Mouse (Mus musculus) spleen, adult 2 months (tissue): ENCODE measurements at regions not wholly inside any gene's neighbourhood (a gene's known extent, or its start where the extent isn't known, plus 50 kb on each side); places are given as distances from the start of the nearest gene placed in this dataset.

Source experiments
- CTCF ChIP-seq: fragments of 200-500 bp; IDR thresholded peaks from 2 replicates; pipeline ENCODE4 v1.5.1; 2011; ENCODE audit warnings: mild to moderate bottlenecking, inconsistent platforms; ENCODE audit not compliant: insufficient read depth, insufficient read length, insufficient replicate concordance; ENCODE audit errors: extremely low read depth
- POLR2A ChIP-seq: fragments of 200-500 bp; IDR thresholded peaks from 2 replicates; pipeline ENCODE4 v1.6.1; 2011; ENCODE audit warnings: low read depth, low read length, inconsistent platforms

- no peak for TF ChIP-seq CTCF
- no peak for TF ChIP-seq POLR2A
Observed at GRCm38 (mm10) chr14:105630867-105631680, 265.5 kb downstream of the Spry2 start.
